Mouse (Mus musculus): ENCODE measurements around the gene Hnrnpc. TPM values are rescaled to one million over a fixed set of nuclear protein-coding genes. Genes with fewer than 3 reads are reported as not detected.

Gene Hnrnpc
- polyA plus RNA-seq, 1 experiment from 2014 or later, result 412 TPM

Other genes starting within 250 kb of the Hnrnpc start
- gene Mettl17, start 219.2 kb downstream of the Hnrnpc start, polyA plus RNA-seq (2015; fragmentation: Nextera tagmentation; extraction: Ambion mirVana), result 37.8 and 42.1 TPM in 2 replicates
- 0.31 and 0.38 TPM in 2 replicates for gene Slc39a2, start 211.1 kb downstream of the Hnrnpc start, polyA plus RNA-seq (2015; fragmentation: Nextera tagmentation; extraction: Ambion mirVana)
- 421 and 437 TPM in 2 replicates for gene Ndrg2, start 189.9 kb downstream of the Hnrnpc start, polyA plus RNA-seq (2015; fragmentation: Nextera tagmentation; extraction: Ambion mirVana)
- not detected in 2 replicates for gene Tppp2, start 185.6 kb downstream of the Hnrnpc start, polyA plus RNA-seq (2015; fragmentation: Nextera tagmentation; extraction: Ambion mirVana)
- gene Rnase13, start 181.3 kb downstream of the Hnrnpc start, polyA plus RNA-seq (2015; fragmentation: Nextera tagmentation; extraction: Ambion mirVana), result not detected in 2 replicates
- gene Arhgef40, start 119.3 kb downstream of the Hnrnpc start, polyA plus RNA-seq (2015; fragmentation: Nextera tagmentation; extraction: Ambion mirVana), result 45.8 and 65.1 TPM in 2 replicates
- gene Tmem253, start 88.4 kb downstream of the Hnrnpc start, polyA plus RNA-seq (2015; fragmentation: Nextera tagmentation; extraction: Ambion mirVana), result 0.67 and 1.3 TPM in 2 replicates
- gene Zfp219, start 83.3 kb downstream of the Hnrnpc start, polyA plus RNA-seq (2015; fragmentation: Nextera tagmentation; extraction: Ambion mirVana), result 18.7 and 19.7 TPM in 2 replicates
- gene Olfr221, start 61.6 kb downstream of the Hnrnpc start, polyA plus RNA-seq (2015; fragmentation: Nextera tagmentation; extraction: Ambion mirVana), result not detected in 2 replicates
- 24.7 and 29.5 TPM in 2 replicates for gene Rpgrip1, start 6.7 kb upstream of the Hnrnpc start, polyA plus RNA-seq (2015; fragmentation: Nextera tagmentation; extraction: Ambion mirVana)
- 26.4 and 28.1 TPM in 2 replicates for gene Supt16, start 93.4 kb upstream of the Hnrnpc start, polyA plus RNA-seq (2015; fragmentation: Nextera tagmentation; extraction: Ambion mirVana)
- 20.8 and 21.9 TPM in 2 replicates for gene Chd8, start 153.8 kb upstream of the Hnrnpc start, polyA plus RNA-seq (2015; fragmentation: Nextera tagmentation; extraction: Ambion mirVana)
- 28.8 and 33.7 TPM in 2 replicates for gene Tox4, start 175.1 kb upstream of the Hnrnpc start, polyA plus RNA-seq (2015; fragmentation: Nextera tagmentation; extraction: Ambion mirVana)
- gene Rab2b, start 175.5 kb upstream of the Hnrnpc start, polyA plus RNA-seq (2015; fragmentation: Nextera tagmentation; extraction: Ambion mirVana), result 15.5 and 16.5 TPM in 2 replicates
- gene Mettl3, start 201.1 kb upstream of the Hnrnpc start, polyA plus RNA-seq (2015; fragmentation: Nextera tagmentation; extraction: Ambion mirVana), result 28.1 and 28.7 TPM in 2 replicates
- gene Sall2, start 224.7 kb upstream of the Hnrnpc start, polyA plus RNA-seq (2015; fragmentation: Nextera tagmentation; extraction: Ambion mirVana), result 5.1 and 5.6 TPM in 2 replicates